Mouse (Mus musculus) right cerebral cortex, postnatal 25 days (tissue): ENCODE measurements around the gene Prep.

Source experiments
- DNase-seq: peaks from one replicate; pipeline ENCODE4 v3.0.0; 2022

The Prep gene

GRCm38 (mm10) chr10:45193330-45194310, 126.6 kb downstream of the Prep start:
- DNase-seq, result no peak

- no peak for DNase-seq
Observed at GRCm38 (mm10) chr10:45194531-45194930, 127.5 kb downstream of the Prep start.

- no peak for DNase-seq
Observed at GRCm38 (mm10) chr10:45204582-45204981, 137.6 kb downstream of the Prep start.

GRCm38 (mm10) chr10:45210201-45210600, 143.2 kb downstream of the Prep start:
- no peak for DNase-seq

- no peak for DNase-seq
Observed at GRCm38 (mm10) chr10:45216676-45217075, 149.7 kb downstream of the Prep start.
